Mouse (Mus musculus) liver, embryonic 14 days (tissue): ENCODE measurements around the gene Gm21883. TPM values are rescaled to one million over a fixed set of nuclear protein-coding genes. Genes with fewer than 3 reads are reported as not detected.

ENCODE experiments used
- polyA plus RNA-seq: library from polyadenylated mRNA; depleted of rRNA; stranded (reverse); fragments of >200 nt; gene quantifications from 2 replicates; pipeline ENCODE4 v1.2.3, GENCODE M21; 2012; rRNA removed

Gene Gm21883
- not detected in 2 replicates for polyA plus RNA-seq

GRCm38 (mm10) chrX:31574183-31574582, at the start of gene Gm21883:
Gene Gm21883 (minus strand): TSS chrX:31574283.

GRCm38 (mm10) chrX:31618820-31619219, 44.7 kb upstream of the Gm21883 start, which contains the start of gene Spin2e:
Gene Spin2e (minus strand): TSS chrX:31618920.

Other genes with a start within 250 kb of the Gm21883 start
- gene Btbd35f26, start 237.8 kb downstream of the Gm21883 start, polyA plus RNA-seq = not detected in 2 replicates
- not detected in 2 replicates for gene Btbd35f19, start 190.4 kb downstream of the Gm21883 start, polyA plus RNA-seq
- gene Spin2e, start 44.6 kb upstream of the Gm21883 start, polyA plus RNA-seq = not detected in 2 replicates
- not detected in 2 replicates for gene Btbd35f25, start 142.9 kb upstream of the Gm21883 start, polyA plus RNA-seq